Mouse (Mus musculus) 3T3-L1 (cell line): ENCODE results near the gene Phf14.
A peak's percentile ranks its signal among the peaks of the same experiment; 100 is the strongest.

Source experiments
- DNase-seq: peaks from one replicate; pipeline ENCODE4 v3.0.0-alpha.2; 2015; ENCODE audit warnings: low read depth, low spot score

The Phf14 gene

DNA sequence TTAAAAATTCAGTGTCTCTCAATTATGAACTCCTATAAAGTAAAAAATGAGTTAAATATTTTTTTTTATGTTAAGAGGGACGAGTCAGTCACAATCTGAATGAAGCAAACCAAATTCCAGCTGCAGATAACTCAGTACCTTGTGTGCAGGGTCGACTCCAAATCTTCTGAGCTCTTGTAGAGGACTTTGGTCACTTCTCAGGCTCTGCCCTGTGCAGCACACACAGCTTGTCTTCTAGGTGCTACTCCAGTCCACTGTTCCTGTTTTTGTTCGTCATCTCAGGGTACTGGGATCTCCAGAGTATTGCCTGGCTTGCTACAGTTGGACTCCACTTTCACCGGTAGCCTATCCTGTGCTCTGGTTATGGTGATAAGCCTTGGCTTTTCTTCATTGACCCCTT, 113.1 kb downstream of the Phf14 start:
- DNase-seq = no peak

GRCm38 (mm10) chr6:12021480-12021879, 113.9 kb downstream of the Phf14 start:
- DNase-seq = no peak

DNA sequence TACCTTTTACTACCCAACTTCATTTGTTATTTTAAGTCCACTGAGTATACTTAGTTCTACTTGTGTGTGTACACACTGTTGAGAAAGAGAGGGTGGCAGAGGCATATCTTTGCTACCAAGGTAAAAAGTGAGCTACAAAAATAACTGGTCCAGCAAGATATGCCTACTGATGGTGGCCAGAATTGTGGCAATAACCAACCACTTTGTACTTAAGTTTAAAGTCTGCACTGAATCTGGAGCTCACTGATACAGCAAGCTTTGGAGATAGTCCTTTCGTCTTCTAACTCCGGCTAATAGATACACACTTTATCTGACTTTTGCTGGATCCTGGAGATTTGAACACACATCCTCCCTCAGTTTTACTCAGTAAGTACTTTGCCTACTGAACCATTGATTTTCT, 115.8 kb downstream of the Phf14 start:
- DNase-seq = no peak

- DNase-seq = no peak
These were observed 119.4 kb downstream of the Phf14 start for GRCm38 (mm10) chr6:12026804-12027537.

DNA sequence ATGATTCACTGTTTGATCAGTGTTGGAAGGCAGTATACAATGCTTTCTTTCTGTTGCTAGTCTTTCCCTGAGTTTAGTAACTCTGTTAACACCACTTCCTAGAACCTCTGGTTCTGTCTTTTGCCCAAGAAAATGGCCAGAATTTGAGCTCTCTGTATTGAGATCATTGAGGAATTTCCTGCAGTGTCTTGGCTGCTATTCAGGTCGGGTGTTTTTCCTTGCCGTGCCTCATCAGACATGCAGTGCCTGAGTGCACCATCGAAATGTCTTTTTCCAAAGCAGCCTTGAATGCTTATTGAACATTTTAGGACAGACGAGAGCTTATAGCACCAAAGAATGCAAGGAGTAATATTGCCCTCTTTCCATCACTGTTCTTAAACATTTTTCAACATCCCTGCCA, 127.0 kb downstream of the Phf14 start:
- DNase-seq = no peak

- no peak for DNase-seq
These were observed 130.7 kb downstream of the Phf14 start for GRCm38 (mm10) chr6:12038268-12038667.

GRCm38 (mm10) chr6:12052884-12053283, 145.3 kb downstream of the Phf14 start:
- no peak for DNase-seq

DNA sequence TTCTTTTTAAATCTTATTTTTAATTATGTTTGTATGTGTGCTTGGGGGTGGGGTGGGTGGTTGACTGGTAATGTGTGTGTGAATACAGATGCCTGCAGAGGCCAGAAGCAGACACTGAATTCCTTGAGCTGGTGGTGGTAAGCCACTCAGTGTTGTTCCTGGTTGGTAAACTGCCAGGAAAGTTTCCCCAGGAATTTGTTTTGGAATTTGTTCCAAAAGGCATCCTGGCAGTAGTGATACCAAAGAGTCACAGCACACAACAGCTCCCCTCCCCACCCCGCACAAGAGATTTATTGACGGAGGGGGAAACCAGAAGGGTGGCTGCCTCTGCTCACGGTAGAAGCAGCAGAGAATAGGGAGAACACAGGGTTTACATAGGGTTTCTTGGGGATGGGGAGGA, 146.5 kb downstream of the Phf14 start:
- peak; percentile 68 for DNase-seq

GRCm38 (mm10) chr6:12058717-12059116, 151.1 kb downstream of the Phf14 start:
- no peak for DNase-seq

- no peak for DNase-seq
These were observed 152.4 kb downstream of the Phf14 start for GRCm38 (mm10) chr6:12059971-12060370.

DNA sequence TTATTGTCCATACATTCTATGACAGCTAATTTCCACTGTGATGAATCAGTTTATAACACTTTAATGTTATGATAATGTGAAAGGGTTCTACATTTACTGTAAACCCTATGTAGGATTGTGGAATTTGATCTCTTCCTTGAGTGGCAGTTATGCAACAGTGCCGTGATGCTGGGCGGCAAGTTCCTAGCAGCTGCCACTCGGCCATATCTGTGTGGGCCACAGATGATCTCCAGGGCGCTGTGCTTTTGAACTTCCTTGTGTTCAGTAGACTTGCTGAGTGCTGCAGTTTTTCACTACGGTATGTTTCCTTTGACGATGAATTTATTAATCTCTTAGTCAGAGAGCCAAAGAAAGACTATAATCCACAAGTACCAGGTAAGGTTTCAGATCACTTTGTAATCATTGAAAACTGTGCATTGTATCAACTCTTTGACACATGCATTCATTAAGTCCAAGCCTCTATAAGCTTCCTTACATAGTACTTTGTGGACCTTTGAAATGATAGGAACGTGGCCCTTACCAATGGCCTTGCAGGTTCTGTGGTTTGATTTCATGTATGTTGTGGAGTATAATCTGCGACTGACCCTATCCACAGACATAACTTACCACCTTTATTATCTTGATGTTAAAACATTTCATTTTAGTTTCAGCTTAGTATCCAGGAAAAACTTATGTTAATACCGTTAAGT, 153.0 kb downstream of the Phf14 start:
- no peak for DNase-seq

- DNase-seq = no peak
These were observed 160.3 kb downstream of the Phf14 start for GRCm38 (mm10) chr6:12067956-12068355.

- no peak for DNase-seq
These were observed 161.7 kb downstream of the Phf14 start for GRCm38 (mm10) chr6:12069357-12069756.

GRCm38 (mm10) chr6:12074599-12074998, 167.0 kb downstream of the Phf14 start:
- no peak for DNase-seq

DNA sequence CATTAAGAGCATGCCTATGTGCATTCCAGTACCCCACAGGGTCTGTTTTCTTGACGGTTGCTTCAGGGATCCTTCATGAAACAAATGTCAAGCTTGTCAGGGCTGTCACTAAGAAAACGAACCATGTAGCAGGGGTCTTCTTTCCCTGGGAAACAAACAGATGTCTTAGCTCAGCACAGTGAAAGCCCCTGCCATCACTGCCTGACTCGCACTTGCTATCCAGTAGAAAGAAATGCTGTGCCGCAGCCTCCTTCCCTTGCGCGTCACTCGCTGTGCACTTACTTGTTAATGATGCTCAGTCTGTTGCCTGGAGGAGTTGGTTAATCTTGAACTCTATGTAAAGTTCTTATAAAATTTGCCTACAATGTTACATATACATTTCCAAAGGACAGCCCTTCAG, 169.7 kb downstream of the Phf14 start:
- no peak for DNase-seq

DNA sequence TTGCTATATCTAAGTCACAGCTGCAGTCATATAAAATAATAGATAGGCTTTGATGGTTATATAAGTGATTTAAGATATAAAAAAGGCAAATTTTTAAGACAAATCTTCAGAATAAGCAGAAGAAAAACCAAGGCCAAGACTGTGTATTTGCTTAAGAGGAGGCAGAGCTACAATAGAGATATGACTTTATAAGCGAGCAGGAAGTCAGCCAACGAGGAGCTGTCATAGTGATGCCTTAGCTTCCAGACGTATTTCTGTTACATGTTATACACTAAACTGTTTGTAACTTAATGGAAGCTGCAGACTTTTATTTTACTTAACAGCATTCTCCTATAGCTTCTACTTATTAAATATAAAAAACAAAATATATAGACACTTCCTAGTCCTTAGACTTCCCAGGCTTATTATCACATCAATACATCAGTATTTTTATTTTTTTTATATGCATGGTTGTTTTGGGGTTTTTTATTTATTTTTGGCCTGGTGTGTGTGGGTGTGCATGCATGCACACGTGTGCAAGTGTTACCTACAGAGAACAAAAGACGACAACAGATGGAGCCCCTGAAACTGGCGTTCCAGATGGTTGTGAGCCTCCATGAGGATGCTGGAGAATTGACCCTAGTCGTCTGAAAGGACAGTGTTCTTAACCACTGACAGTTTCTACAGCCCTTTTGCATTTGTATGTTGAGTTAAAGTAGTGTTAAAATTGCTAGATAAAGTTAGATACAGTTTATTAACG, 170.4 kb downstream of the Phf14 start:
- no peak for DNase-seq

GRCm38 (mm10) chr6:12079260-12079659, 171.7 kb downstream of the Phf14 start:
- no peak for DNase-seq

- DNase-seq = no peak
These were observed 172.8 kb downstream of the Phf14 start for GRCm38 (mm10) chr6:12080423-12080822.

- no peak for DNase-seq
These were observed 174.1 kb downstream of the Phf14 start for GRCm38 (mm10) chr6:12081722-12082121.

DNA sequence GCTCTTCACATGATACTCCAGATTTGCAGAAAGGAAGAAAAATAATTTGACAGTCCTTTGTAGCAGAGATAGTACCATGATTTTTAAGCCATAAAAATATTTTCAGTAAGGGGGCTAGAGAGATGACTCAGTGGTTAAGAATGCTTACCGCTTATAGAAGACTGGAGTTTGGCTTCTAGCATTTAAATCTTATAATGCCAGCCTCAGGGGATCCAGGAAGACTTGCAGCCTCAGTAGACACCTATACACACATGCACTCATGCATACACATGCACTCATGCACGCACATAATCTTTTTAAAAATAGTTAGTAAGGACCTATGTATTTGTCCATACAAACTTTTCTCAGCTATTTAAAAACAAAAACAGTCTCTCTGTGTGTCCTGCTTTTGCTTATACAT, 174.5 kb downstream of the Phf14 start:
- DNase-seq = peak; percentile 44

- DNase-seq = peak; percentile 6
These were observed 175.1 kb downstream of the Phf14 start for GRCm38 (mm10) chr6:12082531-12083216.

GRCm38 (mm10) chr6:12084721-12085120, 177.1 kb downstream of the Phf14 start:
- DNase-seq = no peak
